Mouse (Mus musculus) bone marrow, adult 2 months (tissue): ENCODE data around the gene Cnnm4.

Experiments
- CTCF ChIP-seq: fragments of 200-500 bp; IDR thresholded peaks from 2 replicates; pipeline ENCODE4 v1.5.1; 2011; ENCODE audit warnings: low read length, control low read depth; ENCODE audit not compliant: control insufficient read depth, insufficient read depth
- POLR2A ChIP-seq: fragments of 200-500 bp; IDR thresholded peaks from 2 replicates; pipeline ENCODE4 v1.6.1; 2011; ENCODE audit warnings: low read depth, mild to moderate bottlenecking, control low read depth, low read length, borderline replicate concordance; ENCODE audit not compliant: control insufficient read depth

GRCm38 (mm10) chr1:36485080-36485479 is 13.7 kb downstream of the Cnnm4 start:
- TF ChIP-seq CTCF (no peak), POLR2A (no peak)
